Mouse (Mus musculus): ENCODE results near the gene Gclm. TPM values are rescaled to one million over a fixed set of nuclear protein-coding genes. Genes with fewer than 3 reads are reported as not detected.
A peak's percentile ranks its signal among the peaks of the same experiment; 100 is the strongest.
"Not testable (repeated sequence)": the region's sequence is repeated elsewhere in the genome, so short reads cannot be mapped to it uniquely, and the experiment has no call there.

Gene Gclm
- polyA plus RNA-seq, 1 experiment, result 227 TPM

GRCm38 (mm10) chr3:122252466-122253253 lies 7.3 kb downstream of the Gclm start:
- no peaks in the 10 kb centered on the region for H3K36me3 ChIP-seq (ENCODE audit: control insufficient read depth, insufficient read depth, low read length)
- DNase-seq, result peak; percentile 54
- H3K27ac ChIP-seq (ENCODE audit: insufficient read depth, low read depth, low read length), result no peak overlapping the region
- H3K27me3 ChIP-seq (replicated peaks; ENCODE audit: control insufficient read depth, insufficient read depth, low read length), result no peaks in the 10 kb centered on the region
- WGBS, result 43% methylated on average over 3 of the region's 3 CpGs
- no peak for TF ChIP-seq POLR2A (IDR thresholded peaks at IDR 0.05; ENCODE audit: low read depth, low read length)
- no peak for TF ChIP-seq CTCF (conservative IDR thresholded peaks at IDR 0.05; ENCODE audit: insufficient read depth, insufficient read length, low read depth, low read length)
- H3K4me3 ChIP-seq (ENCODE audit: insufficient read depth, low read depth, low read length), result no peak overlapping the region
- H3K4me1 ChIP-seq (ENCODE audit: control insufficient read depth, insufficient read depth, low read length), result peaks cover 6% of the 10 kb centered on the region; the same call in 1 of the 2 replicates

- not testable (repeated sequence) for H3K27ac ChIP-seq (ENCODE audit: insufficient read depth, low read depth, low read length); H3K27me3 ChIP-seq (replicated peaks; ENCODE audit: control insufficient read depth, insufficient read depth, low read length); H3K4me3 ChIP-seq (ENCODE audit: insufficient read depth, low read depth, low read length); H3K4me1 ChIP-seq (ENCODE audit: control insufficient read depth, insufficient read depth, low read length); DNase-seq; H3K36me3 ChIP-seq (ENCODE audit: control insufficient read depth, insufficient read depth, low read length)
- WGBS, result 69% methylated on average over 7 of the region's 7 CpGs
Observed at GRCm38 (mm10) chr3:122254050-122254449, 8.7 kb downstream of the Gclm start.

GRCm38 (mm10) chr3:122269986-122270385 lies 24.6 kb downstream of the Gclm start:
- Histone ChIP-seq H3K27me3 (replicated peaks; ENCODE audit: control insufficient read depth, insufficient read depth, low read length) (no peaks in the 10 kb centered on the region), H3K27ac (ENCODE audit: insufficient read depth, low read depth, low read length) (no peak overlapping the region), H3K36me3 (ENCODE audit: control insufficient read depth, insufficient read depth, low read length) (peaks cover 3% of the 10 kb centered on the region), H3K4me3 (ENCODE audit: insufficient read depth, low read depth, low read length) (no peak overlapping the region), H3K4me1 (ENCODE audit: control insufficient read depth, insufficient read depth, low read length) (0 out of 2 replicates have a peak, but pooled peaks cover under 1% of the 10 kb centered on the region)
- DNase-seq, result no peak
- no peak for TF ChIP-seq POLR2A (IDR thresholded peaks at IDR 0.05; ENCODE audit: low read depth, low read length)
- TF ChIP-seq CTCF (conservative IDR thresholded peaks at IDR 0.05; ENCODE audit: insufficient read depth, insufficient read length, low read depth, low read length), result no peak
- WGBS, result 75% methylated on average over 5 of the region's 5 CpGs

GRCm38 (mm10) chr3:122272565-122272964 lies 27.2 kb downstream of the Gclm start:
- not testable (repeated sequence) for DNase-seq; H3K4me3 ChIP-seq (ENCODE audit: insufficient read depth, low read depth, low read length); H3K27me3 ChIP-seq (replicated peaks; ENCODE audit: control insufficient read depth, insufficient read depth, low read length); H3K36me3 ChIP-seq (ENCODE audit: control insufficient read depth, insufficient read depth, low read length); H3K27ac ChIP-seq (ENCODE audit: insufficient read depth, low read depth, low read length); H3K4me1 ChIP-seq (ENCODE audit: control insufficient read depth, insufficient read depth, low read length)
- 75% methylated on average over 1 of the region's 1 CpGs for WGBS

DNA sequence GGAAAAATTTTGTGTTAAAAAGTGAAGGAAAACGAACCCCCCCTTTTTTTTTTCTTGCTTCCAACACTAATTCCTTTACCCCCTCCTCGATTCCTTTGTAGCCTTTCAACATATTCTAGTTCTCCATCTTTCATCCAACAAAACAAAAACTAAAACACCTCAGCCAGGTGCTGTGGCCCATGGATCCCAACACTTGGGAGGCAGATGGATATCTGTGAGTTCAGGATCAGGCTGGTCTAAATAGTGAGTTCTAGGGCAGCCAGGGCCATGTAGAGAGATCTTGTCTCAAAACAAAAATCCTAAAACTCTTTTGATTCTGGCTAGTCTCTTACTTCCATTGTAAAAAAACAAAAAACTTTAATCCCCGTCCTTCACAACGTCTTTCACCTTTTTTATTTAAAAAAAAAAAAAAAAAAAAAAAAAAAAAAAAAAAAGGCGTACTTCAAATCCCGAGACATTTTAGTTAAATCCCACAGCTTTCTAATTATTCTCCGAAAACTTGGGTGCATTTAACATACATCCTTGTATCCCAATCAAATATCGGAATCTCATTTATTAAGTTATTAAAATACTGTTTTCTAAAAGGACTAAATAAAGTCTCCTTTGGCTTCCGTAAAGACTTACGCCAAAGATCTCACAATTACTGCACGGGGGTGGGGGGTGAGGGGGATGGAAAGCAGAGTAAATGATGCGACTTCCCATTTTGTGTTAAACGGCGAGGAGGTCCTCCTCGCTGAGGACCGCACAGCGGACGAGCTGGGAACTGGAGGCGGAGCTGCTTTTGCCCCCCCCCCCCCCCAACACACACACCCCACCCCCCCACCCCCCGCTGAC lies 28.3 kb downstream of the Gclm start:
- no peak for DNase-seq
- no peak overlapping the region for H3K27ac ChIP-seq (ENCODE audit: insufficient read depth, low read depth, low read length)
- H3K27me3 ChIP-seq (replicated peaks; ENCODE audit: control insufficient read depth, insufficient read depth, low read length), result no peaks in the 10 kb centered on the region
- peak overlapping the region; percentile 50 for H3K4me3 ChIP-seq (ENCODE audit: insufficient read depth, low read depth, low read length)
- no peak; the same call in 1 of the 2 replicates for TF ChIP-seq CTCF (conservative IDR thresholded peaks at IDR 0.05; ENCODE audit: insufficient read depth, insufficient read length, low read depth, low read length)
- TF ChIP-seq POLR2A (IDR thresholded peaks at IDR 0.05; ENCODE audit: low read depth, low read length), result no peak
- peaks cover 4% of the 10 kb centered on the region; the same call in 1 of the 2 replicates for H3K4me1 ChIP-seq (ENCODE audit: control insufficient read depth, insufficient read depth, low read length)
- 11% methylated on average over 20 of the region's 20 CpGs for WGBS
- peaks cover 2% of the 10 kb centered on the region for H3K36me3 ChIP-seq (ENCODE audit: control insufficient read depth, insufficient read depth, low read length)

- H3K4me1 ChIP-seq (ENCODE audit: control insufficient read depth, insufficient read depth, low read length), result peaks cover 4% of the 10 kb centered on the region; the same call in 1 of the 2 replicates
- peak within 1 kb of the TSS; percentile 91 for H3K4me3 ChIP-seq (ENCODE audit: insufficient read depth, low read depth, low read length)
- under 1% methylated on average over 57 of the region's 57 CpGs for WGBS
- peak; percentile 96 for DNase-seq
- peak within 1 kb of the TSS; percentile 42; the same call in 1 of the 2 replicates for H3K27ac ChIP-seq (ENCODE audit: insufficient read depth, low read depth, low read length)
- TF ChIP-seq POLR2A (IDR thresholded peaks at IDR 0.05; ENCODE audit: low read depth, low read length), result peak; percentile 71
- no peak for TF ChIP-seq CTCF (conservative IDR thresholded peaks at IDR 0.05; ENCODE audit: insufficient read depth, insufficient read length, low read depth, low read length)
- no peaks in the 10 kb centered on the region for H3K27me3 ChIP-seq (replicated peaks; ENCODE audit: control insufficient read depth, insufficient read depth, low read length)
- peaks cover 4% of the 10 kb centered on the region for H3K36me3 ChIP-seq (ENCODE audit: control insufficient read depth, insufficient read depth, low read length)
Observed at GRCm38 (mm10) chr3:122274241-122275024, 29.1 kb downstream of the Gclm start, which contains the start of gene Dnttip2. Dnttip2 (plus strand) TSS chr3:122274388.
